Mouse (Mus musculus) kidney, adult 2 months (tissue): ENCODE measurements around the gene Mmd2. TPM values are rescaled to one million over a fixed set of nuclear protein-coding genes. Genes with fewer than 3 reads are reported as not detected.

Experiments
- DNase-seq: peaks from one replicate; pipeline ENCODE4 v3.0.0; 2021
- H3K27ac ChIP-seq: fragments of 200-500 bp; 2 replicates; pipeline ENCODE4 v1.5.1; 2012; ENCODE audit warnings: low read depth, low read length, control low read depth, inconsistent platforms; ENCODE audit not compliant: insufficient read depth
- H3K27me3 ChIP-seq: fragments of 200-500 bp; replicated peaks from 2 replicates; pipeline ENCODE4 v1.6.1; 2012; ENCODE audit warnings: mild to moderate bottlenecking, moderate library complexity, low read length, inconsistent platforms; ENCODE audit not compliant: control insufficient read depth, insufficient read depth
- H3K36me3 ChIP-seq: fragments of 200-500 bp; 2 replicates; pipeline ENCODE4 v1.6.1; 2012; ENCODE audit warnings: mild to moderate bottlenecking, moderate library complexity, low read length, inconsistent platforms; ENCODE audit not compliant: control insufficient read depth, insufficient read depth
- H3K4me1 ChIP-seq: fragments of 200-500 bp; 2 replicates; pipeline ENCODE4 v1.6.1; 2011; ENCODE audit warnings: low read length; ENCODE audit not compliant: control insufficient read depth, insufficient read depth
- H3K4me3 ChIP-seq: fragments of 200-500 bp; 2 replicates; pipeline ENCODE4 v1.5.1; 2011; ENCODE audit warnings: mild to moderate bottlenecking, low read depth, low read length, control low read depth; ENCODE audit not compliant: insufficient read depth
- CTCF ChIP-seq: fragments of 200-500 bp; conservative IDR thresholded peaks from 2 replicates; pipeline ENCODE4 v1.5.1; 2011; ENCODE audit warnings: low read depth, mild to moderate bottlenecking, control low read depth, low read length, moderate library complexity, mixed read lengths; ENCODE audit not compliant: insufficient read depth, insufficient read length
- POLR2A ChIP-seq: fragments of 200-500 bp; IDR thresholded peaks from one replicate; pipeline ENCODE4 v1.6.1; 2011; ENCODE audit warnings: low read depth, low read length, control low read depth
- WGBS: fragments of 180-500 bp; shearing (Covaris S2); methylation state at CpG from one replicate; pipeline ENCODE4 v1.1.7; 2018; 5-methylcytosine and 5-hydroxymethylcytosine counted together
- polyA plus RNA-seq: library from polyadenylated mRNA; depleted of rRNA; stranded (reverse); fragments of >200 nt; gene quantifications from 2 replicates; pipeline ENCODE4 v1.2.3, GENCODE M21; 2012

Mmd2 gene
- polyA plus RNA-seq, 1 experiment: 1.8 TPM

DNA sequence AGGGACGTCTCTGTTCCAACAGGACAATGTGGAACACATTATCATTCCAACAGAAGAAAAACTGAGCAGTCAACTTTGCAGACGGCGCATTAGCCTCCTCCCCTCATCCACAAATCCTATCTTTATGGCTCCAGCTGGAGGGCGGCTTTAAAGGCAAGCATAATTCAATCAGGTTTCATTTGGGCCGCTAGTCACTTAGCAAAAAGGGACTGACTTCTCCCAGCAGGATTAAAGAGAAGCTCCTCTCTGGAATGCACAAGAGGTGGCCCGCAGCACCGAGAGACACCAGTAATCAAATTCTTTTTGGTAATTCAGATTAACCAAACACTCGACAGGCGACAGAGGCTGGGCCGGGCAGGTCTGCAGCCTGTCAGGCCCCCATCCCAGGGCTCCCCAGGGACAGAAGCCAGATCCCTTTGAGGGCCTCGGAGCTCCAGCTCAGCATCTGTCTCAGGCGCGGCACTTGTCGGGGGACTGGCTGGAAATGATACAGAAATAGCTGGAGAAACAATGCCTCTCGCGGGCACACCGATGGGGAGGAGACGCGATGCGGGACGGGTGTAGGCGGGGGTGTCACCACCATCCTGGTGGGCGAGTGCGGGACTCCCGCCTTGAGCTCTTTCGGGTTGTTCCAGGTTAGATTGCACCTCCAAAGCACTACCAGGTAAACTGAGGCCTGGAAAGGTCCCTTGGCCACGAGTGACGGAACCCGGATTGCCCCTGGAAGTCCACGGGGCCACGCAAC lies 58.5 kb downstream of the Mmd2 start:
- TF ChIP-seq CTCF: no peak
- DNase-seq: peak; percentile 4
- Histone ChIP-seq H3K27ac (no peak overlapping the region), H3K36me3 (no peaks in the 10 kb centered on the region), H3K4me3 (peak overlapping the region; percentile 42), H3K4me1 (no peaks in the 10 kb centered on the region), H3K27me3 (no peaks in the 10 kb centered on the region)
- 10% methylated on average over 31 of the region's 31 CpGs for WGBS

GRCm38 (mm10) chr5:142549441-142549840 lies 59.2 kb downstream of the Mmd2 start:
- Histone ChIP-seq H3K27me3 (no peaks in the 10 kb centered on the region), H3K4me1 (no peaks in the 10 kb centered on the region), H3K4me3 (no peak overlapping the region), H3K27ac (no peak overlapping the region), H3K36me3 (no peaks in the 10 kb centered on the region)
- TF ChIP-seq CTCF (no peak), POLR2A (no peak)
- DNase-seq: no peak
- 64% methylated on average over 9 of the region's 9 CpGs for WGBS

GRCm38 (mm10) chr5:142547066-142547465 lies 61.5 kb downstream of the Mmd2 start:
- TF ChIP-seq CTCF: no peak
- no peak for TF ChIP-seq POLR2A

GRCm38 (mm10) chr5:142546344-142546743 lies 62.3 kb downstream of the Mmd2 start:
- Histone ChIP-seq H3K4me1 (no peaks in the 10 kb centered on the region), H3K27ac (no peak overlapping the region), H3K27me3 (no peaks in the 10 kb centered on the region), H3K36me3 (no peaks in the 10 kb centered on the region), H3K4me3 (no peak overlapping the region)
- no peak for DNase-seq
- WGBS: 44% methylated on average over 5 of the region's 5 CpGs
- no peak for TF ChIP-seq POLR2A
- no peak for TF ChIP-seq CTCF

More at GRCm38 (mm10) chr5:142547066-142547465, 61.5 kb downstream of the Mmd2 start:
- Histone ChIP-seq H3K4me3 (no peak overlapping the region), H3K27ac (no peak overlapping the region), H3K27me3 (no peaks in the 10 kb centered on the region), H3K4me1 (no peaks in the 10 kb centered on the region), H3K36me3 (no peaks in the 10 kb centered on the region)
- 87% methylated on average over 3 of the region's 3 CpGs for WGBS
- DNase-seq: no peak

- no peaks in the 10 kb centered on the region for H3K4me1 ChIP-seq
- H3K27ac ChIP-seq: no peak overlapping the region
- H3K36me3 ChIP-seq: no peaks in the 10 kb centered on the region
- TF ChIP-seq POLR2A (no peak), CTCF (no peak)
- DNase-seq: no peak
- no peak overlapping the region for H3K4me3 ChIP-seq
- 59% methylated on average over 5 of the region's 5 CpGs for WGBS
- H3K27me3 ChIP-seq: no peaks in the 10 kb centered on the region
Observed at GRCm38 (mm10) chr5:142545014-142545795, 63.4 kb downstream of the Mmd2 start.

DNA sequence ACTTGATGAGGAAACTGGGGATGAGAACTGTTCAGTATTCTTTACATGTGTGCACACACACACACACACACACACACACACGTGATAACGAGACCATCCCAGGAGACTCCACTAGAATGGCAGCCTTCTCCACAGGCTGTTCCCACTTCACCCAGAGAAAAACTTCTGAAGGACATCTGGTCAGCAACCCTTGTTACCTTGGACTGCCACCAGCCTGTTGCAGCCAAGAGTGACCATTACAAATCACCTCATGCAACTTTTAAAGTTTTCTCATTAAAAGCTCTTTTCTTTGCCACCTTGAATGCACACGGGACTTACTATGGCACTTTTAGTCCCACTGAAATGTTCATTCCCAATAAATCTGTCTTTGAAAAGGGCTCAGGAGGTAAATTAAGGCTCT lies 71.3 kb downstream of the Mmd2 start:
- H3K27me3 ChIP-seq: no peaks in the 10 kb centered on the region
- no peak overlapping the region for H3K4me3 ChIP-seq
- H3K4me1 ChIP-seq: no peaks in the 10 kb centered on the region
- H3K36me3 ChIP-seq: no peaks in the 10 kb centered on the region
- H3K27ac ChIP-seq: no peak overlapping the region
- 76% methylated on average over 3 of the region's 3 CpGs for WGBS
- TF ChIP-seq POLR2A (no peak), CTCF (no peak)
- peak; percentile 27 for DNase-seq

DNA sequence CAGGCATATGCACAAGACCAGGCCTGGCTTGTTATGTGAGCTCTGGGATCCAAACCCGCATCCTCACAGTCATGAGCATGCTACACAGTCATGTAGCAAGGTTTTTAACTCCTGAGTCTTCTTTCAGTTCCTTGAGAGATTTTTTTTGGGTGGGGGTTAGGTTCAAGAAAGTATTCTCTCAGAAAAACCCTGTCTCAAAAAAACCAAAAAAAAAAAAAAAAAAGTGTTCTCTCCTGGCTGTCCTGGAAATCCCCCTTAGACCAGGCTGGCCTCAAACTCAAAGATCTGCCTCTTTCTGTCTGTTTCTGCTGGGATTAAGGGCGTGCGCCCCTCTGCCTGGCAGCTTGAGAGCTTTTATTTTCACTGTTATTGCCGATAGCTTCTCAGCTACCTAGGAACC lies 73.2 kb downstream of the Mmd2 start:
- WGBS: 89% methylated on average over 4 of the region's 4 CpGs
- Histone ChIP-seq H3K4me1 (no peaks in the 10 kb centered on the region), H3K36me3 (no peaks in the 10 kb centered on the region), H3K27ac (no peak overlapping the region), H3K4me3 (no peak overlapping the region), H3K27me3 (no peaks in the 10 kb centered on the region)
- DNase-seq: no peak
- TF ChIP-seq POLR2A: no peak
- TF ChIP-seq CTCF: no peak
